Mouse (Mus musculus): ENCODE data around the gene Trem3. TPM values are rescaled to one million over a fixed set of nuclear protein-coding genes. Genes with fewer than 3 reads are reported as not detected.

The Trem3 gene
- not detected for total RNA-seq (2021)

DNA sequence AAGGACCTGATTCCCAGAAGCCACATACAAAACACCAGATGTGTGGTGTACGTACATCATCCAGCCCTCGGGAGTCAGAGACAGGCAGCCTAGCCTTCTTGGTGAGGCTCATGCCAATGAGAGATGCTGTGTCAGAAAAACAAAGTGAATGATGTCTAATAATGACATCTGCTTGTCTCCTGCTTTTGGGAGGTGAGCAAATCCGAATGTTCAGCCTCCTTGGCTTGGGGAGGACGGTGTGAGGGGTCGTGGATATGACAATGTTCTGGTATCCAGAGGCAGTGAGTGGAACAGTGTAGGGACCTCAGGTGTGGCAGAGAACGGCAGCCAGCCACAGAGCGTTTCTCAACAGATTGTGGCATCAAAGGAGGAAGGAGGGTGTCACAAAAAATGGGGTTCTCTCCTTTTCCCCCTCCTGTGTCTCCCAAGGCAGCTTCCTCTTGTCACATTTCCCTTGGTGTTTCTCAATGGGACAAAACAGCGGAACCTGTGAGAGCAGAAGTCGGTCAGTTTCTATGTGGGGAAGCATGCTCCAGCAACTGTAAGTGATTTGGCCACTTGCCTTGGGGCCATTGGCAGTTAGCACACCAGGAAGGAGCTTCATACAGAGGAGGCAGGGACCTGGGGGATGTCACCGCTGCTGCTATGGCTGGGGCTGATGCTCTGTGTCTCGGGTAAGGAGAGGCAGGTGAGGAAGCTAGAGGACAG lies at the start of gene Trem3:
Trem3 (plus strand) TSS at position 557 of the 708 bp plus-strand sequence.
- DNase-seq: no peak

GRCm38 (mm10) chr17:48203086-48203485 lies 44.5 kb upstream of the Trem3 start:
- DNase-seq: no peak

GRCm38 (mm10) chr17:48212596-48212995 lies 35.0 kb upstream of the Trem3 start:
- DNase-seq: no peak

GRCm38 (mm10) chr17:48213511-48213910 lies 34.1 kb upstream of the Trem3 start:
- no peak for DNase-seq

DNA sequence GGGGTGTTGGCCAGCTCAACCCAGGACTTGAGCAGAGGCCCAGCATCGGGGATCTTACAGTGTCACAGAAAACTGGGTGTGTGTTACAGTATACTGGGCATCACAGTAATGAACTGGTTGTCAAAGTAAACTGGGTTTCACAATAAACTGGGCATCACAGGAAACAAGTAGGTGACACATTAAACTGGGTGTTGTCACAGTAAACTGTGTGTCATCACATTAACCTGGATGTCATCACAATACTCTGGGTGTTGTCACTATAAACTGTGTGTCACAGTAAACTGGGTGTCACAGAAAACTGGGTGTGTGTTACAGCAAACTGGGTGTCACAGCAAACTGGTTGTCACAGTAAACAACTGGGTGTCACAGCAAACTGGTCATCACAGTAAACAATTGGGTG lies 32.1 kb upstream of the Trem3 start:
- no peak for DNase-seq

- no peak for DNase-seq
These were observed 16.9 kb upstream of the Trem3 start for GRCm38 (mm10) chr17:48230680-48231079.

DNA sequence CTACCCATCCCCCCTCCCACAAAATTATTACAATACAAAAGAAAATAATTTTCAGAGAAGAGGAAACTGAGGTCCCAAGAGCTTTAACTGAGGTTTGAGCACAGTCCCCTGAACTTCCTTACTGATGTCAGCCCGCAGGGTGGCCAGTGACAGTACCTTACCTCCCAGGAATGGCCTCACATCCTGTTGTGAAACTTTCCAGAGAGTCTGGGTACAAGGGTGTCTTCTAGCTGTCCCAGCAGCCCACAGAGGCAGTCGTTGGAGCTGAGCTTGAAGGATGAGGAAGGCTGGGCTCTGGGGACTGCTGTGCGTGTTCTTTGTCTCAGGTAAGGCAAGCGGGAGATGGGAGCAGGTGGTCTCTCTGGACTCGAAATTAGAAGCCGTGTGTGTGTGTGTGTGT lies 15.1 kb upstream of the Trem3 start, which contains the start of gene Trem1:
Trem1 (plus strand) TSS at position 251 of the 400 bp plus-strand sequence.
- DNase-seq: no peak

DNA sequence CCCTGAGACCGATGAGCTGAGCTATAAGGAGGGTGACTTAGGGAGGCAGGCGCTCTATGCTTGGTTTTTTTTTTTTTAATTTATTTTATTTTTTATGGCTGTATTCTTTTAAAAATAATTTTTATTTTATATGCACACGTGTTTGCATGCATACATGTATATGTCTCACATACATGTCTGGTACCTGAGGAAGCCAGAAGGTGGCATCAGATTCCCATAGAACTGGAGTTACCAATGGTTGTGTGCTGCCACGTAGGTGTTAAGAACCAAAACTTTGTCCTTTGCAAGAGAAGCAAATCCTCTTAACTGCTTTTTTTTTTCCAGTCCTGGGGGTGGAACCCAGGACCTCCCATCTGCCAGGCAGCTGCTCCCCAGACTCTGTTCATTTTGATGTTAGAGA lies 13.8 kb upstream of the Trem3 start:
- DNase-seq: no peak

GRCm38 (mm10) chr17:48234550-48234949 lies 13.0 kb upstream of the Trem3 start:
- DNase-seq: no peak

- no peak for DNase-seq
These were observed 11.7 kb upstream of the Trem3 start for GRCm38 (mm10) chr17:48235773-48236370.

- DNase-seq: no peak
These were observed 10.0 kb upstream of the Trem3 start for GRCm38 (mm10) chr17:48237621-48238020.

DNA sequence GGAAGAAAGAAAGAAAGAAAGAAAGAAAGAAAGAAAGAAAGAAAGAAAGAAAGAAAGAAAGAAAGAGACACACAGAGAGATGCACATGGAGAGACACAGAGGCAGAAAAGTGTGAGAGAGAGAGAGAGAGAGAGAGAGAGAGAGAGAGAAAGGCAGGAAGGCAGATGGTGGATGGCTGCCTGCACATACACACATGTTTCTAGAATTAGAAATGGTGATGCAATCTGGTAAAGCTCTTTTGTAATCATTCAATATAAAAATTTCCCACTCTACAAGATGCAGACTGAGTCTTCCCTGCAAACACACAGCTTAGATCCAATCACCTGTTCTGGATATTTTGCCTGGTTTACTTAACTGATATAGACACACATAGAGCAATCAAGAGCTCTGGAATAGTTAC lies 1.5 kb downstream of the Trem3 start:
- no peak for DNase-seq

DNA sequence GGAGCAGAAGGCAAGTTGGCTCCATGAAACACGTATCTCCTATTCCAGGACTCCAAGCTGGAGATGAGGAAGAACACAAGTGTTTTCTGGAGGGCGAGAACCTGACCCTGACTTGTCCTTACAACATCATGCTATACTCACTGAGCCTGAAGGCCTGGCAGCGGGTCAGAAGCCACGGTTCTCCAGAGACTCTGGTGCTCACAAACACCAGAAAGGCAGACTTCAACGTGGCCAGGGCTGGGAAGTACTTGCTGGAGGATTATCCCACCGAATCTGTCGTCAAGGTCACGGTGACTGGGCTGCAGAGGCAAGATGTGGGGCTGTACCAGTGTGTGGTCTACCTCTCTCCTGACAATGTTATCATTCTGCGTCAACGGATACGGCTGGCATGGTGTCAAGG lies 1.9 kb downstream of the Trem3 start:
- DNase-seq: no peak

DNA sequence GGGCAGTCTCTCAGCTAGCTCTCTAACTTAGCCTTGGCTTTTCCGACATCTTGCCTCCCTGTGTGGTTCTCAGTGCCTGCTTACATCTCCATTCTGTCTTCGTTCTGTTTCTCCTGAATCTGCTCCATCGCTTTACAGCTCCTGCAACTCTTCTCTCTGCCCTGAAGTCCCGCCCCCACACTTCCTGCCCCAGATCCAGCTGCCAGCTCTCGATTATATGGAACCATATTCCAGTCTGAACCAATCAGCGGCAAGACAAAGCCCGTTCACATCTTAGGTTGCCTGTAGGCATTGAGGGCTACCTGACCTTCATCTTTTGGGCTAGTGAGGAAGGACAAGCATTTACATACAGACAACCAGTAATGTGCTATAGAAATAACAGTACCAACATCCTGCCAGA lies 3.1 kb downstream of the Trem3 start:
- DNase-seq: no peak

DNA sequence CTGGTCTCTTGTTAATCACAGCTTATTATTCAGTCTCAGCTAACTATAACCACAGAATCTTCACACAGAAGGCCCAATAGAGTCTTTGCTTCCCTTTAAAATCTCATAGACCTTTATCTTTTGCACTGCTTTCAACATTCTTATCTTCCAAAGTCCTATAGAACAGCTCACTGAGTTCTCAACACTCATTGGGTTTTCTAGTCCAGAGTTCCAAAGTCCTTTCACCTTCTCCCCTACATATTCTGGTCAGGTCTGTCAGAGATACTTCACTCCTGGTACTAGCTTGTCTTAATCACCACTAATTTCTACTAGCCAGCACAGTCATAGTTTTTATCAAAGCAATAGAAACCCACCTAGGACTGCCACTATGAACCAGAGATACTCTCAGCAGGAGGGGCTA lies 9.0 kb downstream of the Trem3 start:
- no peak for DNase-seq

DNA sequence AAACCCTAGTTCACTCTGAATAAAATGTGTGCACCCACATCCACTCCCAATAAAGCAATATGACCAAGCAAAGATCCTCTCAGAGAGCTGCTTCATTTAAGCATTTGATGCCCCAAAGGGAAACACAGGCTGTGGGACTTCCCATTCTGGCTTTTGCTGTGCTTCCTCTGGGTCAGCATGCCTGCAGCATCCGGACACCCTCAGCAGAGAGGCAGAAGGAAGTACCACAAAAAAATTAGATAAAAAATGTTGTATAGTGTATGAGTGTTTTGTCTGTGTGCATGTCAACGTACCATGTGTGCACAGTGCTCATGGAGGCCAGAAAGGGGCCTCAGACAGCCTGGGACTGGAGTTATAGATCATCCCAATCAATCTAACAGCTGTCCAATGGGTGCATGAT lies 14.3 kb downstream of the Trem3 start:
- no peak for DNase-seq

- no peak for DNase-seq
These were observed 16.3 kb downstream of the Trem3 start, which contains the start of gene Treml4 for GRCm38 (mm10) chr17:48263741-48264362. Treml4 (plus strand) TSS chr17:48264295.

- no peak for DNase-seq
These were observed 17.1 kb downstream of the Trem3 start for GRCm38 (mm10) chr17:48264662-48265061.

- no peak for DNase-seq
These were observed 18.6 kb downstream of the Trem3 start for GRCm38 (mm10) chr17:48266138-48266537.

- no peak for DNase-seq
These were observed 19.2 kb downstream of the Trem3 start for GRCm38 (mm10) chr17:48266610-48267304.

DNA sequence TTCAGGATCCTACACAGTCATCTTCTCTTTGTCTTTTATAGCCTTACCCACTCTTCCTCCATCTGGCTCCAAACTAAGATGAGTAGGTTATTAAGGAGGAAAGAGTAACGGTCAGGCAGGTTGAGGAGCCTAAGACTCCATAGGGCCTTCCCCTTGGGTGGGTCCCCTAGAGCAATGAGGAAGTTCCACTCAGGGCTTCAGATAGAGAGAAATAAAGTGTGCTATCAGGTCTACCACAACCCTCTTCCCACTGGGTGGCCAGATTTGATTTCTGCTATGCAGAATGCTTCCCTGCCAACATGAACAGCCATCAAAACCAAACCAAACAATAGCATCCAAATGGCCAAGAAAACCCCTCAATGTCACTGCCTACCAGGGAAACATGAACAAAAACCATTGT lies 20.0 kb downstream of the Trem3 start:
- DNase-seq: no peak

DNA sequence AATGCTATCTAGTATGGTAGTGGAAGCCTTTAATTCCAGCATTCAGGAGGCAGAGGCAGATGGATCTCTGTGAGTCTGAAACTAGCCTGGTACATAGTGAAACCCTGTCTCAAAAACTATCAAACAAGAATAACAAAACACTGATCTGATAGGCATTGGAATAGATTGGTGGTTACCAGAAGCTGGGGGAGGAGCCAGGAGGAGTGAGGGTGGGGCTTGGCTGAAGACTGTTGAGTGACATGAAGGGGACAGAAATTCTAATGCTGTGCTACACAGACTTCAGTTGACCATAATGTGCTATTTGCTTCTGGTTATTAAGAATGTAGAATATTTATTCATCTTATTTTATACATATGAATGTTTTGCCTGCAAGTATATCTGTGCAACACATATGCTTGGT lies 20.7 kb downstream of the Trem3 start:
- no peak for DNase-seq

- no peak for DNase-seq
These were observed 22.3 kb downstream of the Trem3 start for GRCm38 (mm10) chr17:48269833-48270232.
